Mouse (Mus musculus): ENCODE measurements around the gene Mast3.

Mast3 gene

DNA sequence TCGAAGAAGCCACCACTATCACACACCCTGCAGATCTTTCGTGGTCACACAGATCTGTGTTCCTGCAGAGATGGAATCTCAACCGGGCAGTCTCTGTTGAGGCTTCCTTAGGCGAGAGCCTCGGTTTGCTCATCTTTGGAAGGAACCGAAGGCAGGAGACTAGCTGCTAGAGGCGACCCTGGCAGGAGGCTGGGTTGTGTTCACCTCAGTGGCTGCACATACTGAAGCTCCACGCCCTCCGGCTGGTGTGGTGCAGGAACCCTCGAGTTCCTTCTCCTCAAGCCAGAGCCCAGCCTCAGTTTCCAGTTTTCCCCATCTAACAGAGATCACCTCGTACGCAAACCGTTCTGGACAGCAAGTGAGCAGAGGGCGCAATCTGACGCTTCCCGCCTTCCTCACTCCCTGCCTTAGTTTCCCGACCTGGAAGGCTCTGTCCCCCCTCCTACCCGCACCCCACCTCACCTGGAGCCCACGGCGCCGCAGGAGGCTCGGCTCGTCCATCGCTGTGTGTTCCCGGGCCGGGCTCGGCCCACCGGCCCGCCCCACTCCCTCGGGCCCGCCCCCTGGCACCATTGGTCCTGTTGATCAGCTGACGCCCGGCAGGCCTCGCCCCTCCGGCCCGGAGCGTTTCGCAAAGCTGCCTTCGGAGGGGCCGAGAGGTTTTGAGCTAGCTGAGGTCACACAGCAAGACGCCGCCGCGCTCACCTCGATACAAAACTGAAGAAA, at the start of gene Mast3:
Gene Mast3, minus strand, starts transcription at position 574 of the 726 bp plus-strand sequence.
- peak; percentile 83 for DNase-seq (ENCODE audit: low spot score in 2 of 2)

DNA sequence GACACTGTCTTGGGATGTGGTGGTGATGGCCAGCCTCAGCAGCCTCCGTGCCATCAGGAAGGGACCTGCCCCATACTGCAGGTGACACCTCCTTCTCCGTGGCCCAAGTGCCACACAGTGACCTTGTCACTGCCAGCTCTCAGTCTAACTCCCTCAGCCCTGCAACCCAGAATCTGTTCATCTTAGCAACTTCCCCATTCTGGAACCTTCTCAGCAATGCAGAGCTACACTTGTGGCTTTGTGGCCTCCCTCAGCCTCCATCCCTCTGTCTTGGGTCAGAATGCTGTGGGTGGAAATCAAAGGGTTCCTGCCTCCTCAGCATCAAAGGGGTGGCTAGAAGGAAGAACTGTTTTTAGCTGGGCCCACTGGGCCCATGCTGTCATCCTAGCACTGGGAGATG, 49.0 kb upstream of the Mast3 start:
- no peak for DNase-seq (ENCODE audit: low spot score in 2 of 2)

DNA sequence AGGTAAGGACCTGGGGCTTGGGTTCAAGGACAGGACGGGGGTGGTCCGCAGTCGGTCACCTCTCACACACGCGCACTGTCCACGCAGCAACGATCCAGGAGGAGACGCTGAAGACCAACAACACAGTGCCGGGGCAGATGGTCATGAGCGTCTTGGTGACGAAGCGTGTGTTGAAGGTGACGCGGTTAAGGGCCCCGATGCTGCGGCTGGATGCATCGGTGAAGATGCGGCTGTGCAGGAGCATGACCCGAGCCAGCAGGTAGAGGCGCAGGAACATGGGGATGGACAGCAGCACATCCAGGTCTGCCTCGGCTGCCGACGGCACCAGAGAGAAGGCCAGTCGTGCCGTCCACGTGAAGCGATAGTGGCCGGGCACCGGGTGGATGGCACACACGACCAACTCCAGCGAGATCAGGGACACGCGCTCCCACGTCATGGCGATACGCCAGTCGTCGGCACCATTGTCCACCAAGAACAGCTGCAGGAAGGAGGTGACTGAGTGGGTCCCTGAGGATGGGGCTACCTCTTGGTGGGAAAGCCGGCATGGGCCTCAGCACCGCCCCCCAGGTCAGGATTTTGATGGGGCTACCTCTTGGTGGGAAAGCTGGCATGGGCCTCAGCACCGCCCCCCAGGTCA, 47.9 kb upstream of the Mast3 start:
- no peak for DNase-seq (ENCODE audit: low spot score in 2 of 2)

DNA sequence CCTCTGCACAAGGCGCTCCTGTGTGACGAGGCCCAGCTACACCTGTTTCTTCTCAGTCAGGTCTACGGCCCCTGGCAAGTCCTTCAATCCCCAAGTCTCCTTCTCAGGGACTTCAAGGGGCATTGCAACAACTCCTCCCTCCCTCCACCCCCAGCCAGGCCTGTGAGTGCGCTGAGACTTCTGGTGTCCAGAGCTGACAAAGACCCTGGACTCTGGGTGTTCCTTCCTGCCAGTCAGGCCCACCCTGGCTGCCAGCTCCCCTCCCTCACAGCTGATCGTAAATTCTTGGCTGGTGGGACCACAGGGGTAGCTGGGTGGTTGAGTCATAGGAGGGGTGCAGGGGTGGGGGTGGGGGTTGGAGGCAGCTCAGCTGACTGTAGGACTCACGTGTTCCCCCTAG, 47.0 kb upstream of the Mast3 start:
- no peak for DNase-seq (ENCODE audit: low spot score in 2 of 2)

DNA sequence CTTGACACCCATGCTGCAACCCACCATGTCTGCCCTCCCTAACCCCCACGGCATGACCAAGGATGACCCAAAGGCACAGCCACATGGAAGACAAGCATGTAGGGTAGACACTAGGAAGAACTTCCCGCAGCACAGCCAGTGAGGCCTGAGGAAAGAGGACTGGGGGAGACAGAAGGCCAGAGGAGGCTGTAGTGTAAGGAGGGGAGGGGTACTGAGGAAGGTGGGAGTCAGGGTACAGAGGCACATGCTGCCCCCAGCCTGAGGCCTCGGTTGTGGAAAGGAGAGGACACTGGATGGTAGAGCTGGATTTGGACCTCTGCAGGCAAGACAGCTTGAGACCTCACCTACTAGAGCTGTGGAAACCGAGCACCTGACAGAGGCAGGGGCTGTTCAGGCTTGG, 46.1 kb upstream of the Mast3 start:
- DNase-seq (ENCODE audit: low spot score in 2 of 2): no peak

DNA sequence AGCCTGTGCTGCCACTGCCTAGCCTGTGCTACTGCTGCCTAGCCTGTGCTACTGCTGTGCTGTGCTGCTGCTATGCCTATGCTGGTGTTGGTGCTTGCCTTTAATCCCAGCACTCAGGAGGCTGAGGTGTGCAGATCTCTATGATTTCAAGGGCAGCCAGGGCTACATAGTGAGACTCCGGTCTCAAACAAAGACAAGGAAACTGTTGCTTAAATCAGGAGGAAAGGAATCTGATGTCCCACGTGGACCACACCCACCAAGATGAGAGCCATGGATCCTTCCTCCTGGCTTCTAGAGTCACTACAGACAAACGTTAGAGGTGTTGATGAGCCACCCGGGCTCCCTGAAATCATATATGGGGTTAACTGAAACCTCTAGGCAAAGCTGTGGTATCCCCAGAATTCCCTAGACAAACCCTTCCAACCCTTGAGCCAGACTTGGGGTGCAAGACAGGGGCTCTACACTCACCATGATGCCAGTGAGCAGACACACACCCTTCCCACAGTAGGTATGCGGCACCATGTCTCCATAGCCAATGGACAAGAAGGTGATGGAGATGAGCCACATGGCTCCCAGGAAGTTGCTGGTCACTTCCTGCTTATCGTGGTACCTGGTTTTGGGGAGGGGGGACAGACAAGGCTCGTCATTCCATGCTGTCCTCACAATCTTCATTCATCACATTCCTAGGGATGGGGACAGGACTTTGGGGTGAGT, 45.4 kb upstream of the Mast3 start:
- no peak for DNase-seq (ENCODE audit: low spot score in 2 of 2)

DNA sequence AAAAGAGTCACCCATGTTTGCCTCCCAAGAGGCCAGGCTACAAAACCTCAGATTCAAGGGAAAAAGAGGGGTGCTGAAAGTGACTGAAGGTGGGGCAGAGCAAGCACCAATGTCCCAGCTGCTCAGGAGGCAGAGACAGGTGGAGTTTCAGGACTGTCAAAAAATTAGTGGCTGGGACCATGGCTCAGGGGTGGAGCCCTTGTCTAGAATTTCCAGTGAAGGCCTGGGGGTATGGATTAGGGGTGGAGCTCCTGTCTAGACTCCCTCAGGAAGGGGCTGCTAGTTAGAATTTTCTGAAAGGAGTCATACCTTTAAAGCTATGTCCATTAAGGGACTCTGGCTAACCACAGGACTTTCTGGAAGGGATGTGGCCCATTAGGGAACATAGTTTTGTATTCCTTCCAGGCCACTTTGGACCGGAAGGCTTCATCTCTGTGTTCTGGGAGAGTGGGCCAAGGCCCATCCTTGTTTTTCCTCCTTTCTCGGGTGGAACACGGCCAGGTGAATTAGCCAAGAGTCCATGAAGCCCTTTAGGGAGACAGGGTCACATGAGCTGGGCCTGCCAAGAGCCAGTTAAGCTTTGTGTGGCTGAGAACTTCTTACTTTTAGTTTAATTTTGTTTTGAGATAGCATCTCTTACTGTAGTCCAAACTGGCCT, 44.6 kb upstream of the Mast3 start:
- no peak for DNase-seq (ENCODE audit: low spot score in 2 of 2)

DNA sequence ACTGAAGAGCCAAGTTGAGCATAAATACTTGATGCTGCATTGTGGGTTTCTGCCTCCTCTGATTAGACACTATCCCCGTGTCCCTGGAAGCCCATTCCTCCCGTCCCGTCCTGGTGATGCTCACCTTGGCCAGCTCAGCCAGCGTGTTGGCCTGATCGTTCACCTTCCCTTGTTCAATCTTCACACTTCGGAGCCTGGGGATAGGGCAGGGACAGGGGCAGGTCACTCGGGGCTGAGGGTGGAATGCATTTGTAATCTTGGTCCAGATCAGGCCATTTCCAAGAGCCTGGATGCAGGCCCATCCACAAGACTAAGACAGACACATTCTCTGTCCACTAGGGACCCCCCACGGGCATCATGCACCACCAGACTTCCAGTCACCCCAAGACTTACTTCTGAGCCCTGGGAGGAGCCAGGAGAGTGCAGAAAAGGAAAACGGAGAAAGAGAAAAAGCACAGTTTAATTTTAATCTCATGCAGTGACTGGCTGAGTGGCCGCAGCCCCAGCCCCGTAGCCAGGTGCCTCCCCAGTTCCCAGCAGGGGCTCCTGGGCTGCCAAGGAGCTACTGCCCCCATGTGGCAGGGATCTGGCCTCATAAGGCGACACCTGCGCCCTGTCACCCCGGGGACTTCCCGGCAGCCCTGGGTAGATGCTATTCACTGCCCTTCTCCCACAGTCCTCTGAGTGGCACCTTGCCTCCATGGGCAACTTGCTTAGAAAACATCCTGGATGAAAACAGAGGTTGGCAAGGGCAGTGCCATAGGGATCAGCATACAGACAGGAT, 41.7 kb upstream of the Mast3 start:
- no peak for DNase-seq (ENCODE audit: low spot score in 2 of 2)

DNA sequence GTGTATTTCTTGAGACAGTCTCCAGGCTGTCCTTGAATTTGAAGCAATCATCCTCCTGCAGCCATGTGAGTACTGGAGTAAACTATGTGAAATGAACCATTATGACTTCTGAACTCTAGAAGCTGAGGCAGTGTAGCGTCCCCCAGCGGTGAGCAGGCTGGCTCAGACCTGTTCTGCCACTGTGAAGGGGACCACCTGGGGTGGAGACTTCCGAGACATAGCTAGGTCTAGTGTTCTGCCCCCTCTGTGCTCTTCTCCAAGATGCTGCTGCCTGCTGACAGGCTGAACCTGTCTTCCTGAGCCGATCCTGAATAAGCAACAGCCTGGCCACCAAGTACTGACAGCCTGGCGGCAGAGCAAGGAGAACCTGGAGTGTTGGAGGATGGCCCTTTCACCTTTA, 40.3 kb upstream of the Mast3 start:
- no peak for DNase-seq (ENCODE audit: low spot score in 2 of 2)

DNA sequence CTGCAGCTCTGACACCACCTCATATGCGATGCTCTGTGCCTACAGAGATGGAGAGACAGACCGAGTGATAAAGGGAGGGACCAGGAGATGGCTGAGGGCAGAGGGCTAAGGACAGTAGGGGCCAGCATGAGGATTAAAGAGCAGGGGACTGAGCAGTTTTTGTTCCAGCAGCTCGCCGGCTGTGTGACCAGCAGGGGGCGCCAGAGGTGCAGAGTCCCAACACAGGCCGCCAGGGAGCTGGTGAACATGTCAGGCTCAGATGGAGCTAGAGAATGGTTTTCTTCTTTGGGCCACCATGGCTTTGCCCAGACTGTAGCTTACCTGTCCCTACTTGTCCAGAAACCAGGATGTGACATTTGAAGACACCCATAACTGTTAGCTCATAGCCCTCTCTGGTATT, 39.7 kb upstream of the Mast3 start:
- peak; percentile 87 to 88 for DNase-seq (ENCODE audit: low spot score in 2 of 2)

DNA sequence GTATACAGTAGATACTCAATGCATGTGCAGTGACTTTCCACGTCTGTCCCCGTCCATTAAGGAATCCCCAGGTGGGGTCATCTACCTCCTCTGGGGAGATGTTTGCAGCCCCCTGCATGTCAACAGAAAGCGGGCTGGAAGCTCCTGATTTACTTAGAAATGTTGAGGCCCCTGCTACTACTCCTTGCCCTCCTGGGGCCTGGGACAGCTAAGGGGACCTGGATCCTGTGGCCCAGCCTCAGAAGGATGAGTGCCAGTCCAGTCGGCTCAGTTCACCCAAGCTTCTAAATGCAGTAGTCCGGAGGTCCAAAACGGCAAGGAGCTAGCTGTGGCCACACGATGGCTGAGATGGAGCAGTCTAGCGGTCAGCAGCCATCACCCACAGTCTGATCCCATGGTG, 39.1 kb upstream of the Mast3 start:
- DNase-seq (ENCODE audit: low spot score in 2 of 2): no peak

DNA sequence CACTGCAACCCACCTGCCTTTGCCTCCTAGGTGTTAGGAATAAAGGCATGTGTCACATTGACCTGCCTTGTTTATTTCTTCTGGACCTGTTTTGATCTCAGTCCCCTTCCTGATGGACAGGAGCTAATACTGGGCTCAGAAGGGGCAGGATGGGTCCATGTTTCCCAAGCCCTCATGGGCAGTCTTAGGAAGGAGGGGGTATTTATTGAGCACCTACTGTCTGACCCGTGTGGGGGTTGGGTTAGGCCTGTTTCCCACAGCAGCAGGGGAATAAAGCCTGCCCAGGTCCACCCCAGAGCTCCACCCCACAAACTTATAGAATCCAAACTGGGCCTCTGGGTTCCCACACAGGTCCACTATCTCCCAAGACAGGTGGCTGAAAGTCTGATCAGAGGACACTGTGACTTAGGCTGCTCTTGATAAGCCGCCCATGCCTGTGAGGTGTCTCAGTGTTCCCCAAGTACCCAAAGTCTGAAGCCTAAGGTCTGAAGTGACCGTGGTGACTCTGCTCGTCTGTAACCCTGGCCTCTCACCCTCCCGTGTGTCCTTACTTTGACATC, 38.4 kb upstream of the Mast3 start:
- no peak for DNase-seq (ENCODE audit: low spot score in 2 of 2)

DNA sequence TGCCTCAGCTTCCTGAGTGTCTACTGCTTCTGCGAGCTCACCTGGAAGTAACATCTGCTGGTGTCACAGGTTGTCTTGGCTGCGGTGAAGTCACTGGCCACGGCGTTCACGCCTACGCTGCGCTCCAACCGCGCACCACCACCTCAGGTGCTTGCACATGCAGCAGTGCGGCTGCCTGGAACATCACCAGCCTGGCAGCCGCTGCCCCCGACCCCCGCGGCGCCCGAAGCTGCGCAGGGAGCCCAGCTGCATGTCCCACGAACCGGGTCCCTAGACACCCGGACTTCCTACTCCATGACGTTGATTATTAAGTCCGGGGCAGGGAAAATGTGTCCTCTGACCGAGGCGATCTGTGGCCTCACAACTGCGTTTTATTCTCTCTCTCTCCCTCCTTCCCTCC, 37.6 kb upstream of the Mast3 start:
- DNase-seq (ENCODE audit: low spot score in 2 of 2): no peak

DNA sequence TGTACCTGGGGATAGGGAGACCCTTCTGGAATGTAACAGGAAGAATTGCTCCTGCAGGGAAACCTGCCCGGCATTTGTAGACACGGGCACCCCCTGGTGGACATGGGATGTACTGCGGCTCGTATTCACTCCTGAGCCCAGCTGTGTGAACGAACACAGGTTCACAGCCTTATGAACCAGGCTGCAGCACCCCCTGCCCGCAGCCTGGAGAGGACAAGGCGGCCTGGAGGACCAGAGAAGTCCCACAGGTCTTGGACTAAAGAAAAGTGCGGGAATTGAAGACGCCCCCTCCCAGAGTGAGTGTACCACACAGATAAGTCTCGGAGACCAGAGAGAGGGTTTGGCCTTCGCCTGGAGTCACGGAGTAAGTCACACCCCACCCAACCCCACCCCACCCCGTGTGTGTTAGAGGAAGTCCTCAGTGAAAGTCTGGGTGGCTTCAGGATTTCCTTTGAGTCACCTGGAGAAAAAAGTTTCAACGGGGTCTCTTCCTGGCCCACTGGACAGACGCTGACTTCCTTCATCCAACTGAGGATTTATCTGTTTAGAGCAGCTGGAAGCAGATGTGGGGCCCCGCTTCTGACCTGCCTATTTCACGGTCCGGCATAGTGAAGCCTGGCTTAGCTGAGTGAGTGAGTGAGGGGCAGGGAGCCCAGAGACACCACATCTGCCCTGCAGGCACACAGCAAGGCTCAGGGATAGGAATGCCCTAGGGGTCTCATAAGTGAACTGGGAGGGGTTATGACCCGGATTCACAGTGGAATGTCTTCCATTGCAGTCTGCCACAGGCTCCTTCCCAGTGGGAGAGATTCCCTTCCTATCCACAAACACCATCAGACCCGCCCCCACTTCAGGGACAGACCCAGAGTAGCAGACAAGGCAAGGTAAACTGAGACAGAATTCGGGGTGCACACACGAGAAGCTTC, 36.6 kb upstream of the Mast3 start:
- peak; percentile 95 to 96 for DNase-seq (ENCODE audit: low spot score in 2 of 2)

DNA sequence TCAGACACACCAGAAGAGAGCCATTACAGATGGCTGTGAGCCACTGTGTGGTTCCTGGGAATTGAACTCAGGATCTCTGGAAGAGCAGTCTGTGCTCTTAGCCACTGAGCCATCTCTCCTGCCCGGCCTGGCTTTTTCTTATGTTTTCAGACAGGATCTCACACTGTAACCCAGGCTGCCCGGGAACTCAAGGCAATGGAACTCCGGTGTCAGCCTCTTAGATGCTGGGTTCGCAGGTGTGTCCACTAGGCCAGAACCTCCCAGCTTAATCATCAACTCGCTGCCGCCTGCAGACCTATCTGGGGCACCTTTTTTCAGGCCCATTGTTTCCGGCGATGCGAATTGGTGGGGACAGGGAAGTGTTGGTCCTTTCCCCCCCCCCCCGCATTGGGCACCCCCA, 35.7 kb upstream of the Mast3 start:
- DNase-seq (ENCODE audit: low spot score in 2 of 2): no peak

DNA sequence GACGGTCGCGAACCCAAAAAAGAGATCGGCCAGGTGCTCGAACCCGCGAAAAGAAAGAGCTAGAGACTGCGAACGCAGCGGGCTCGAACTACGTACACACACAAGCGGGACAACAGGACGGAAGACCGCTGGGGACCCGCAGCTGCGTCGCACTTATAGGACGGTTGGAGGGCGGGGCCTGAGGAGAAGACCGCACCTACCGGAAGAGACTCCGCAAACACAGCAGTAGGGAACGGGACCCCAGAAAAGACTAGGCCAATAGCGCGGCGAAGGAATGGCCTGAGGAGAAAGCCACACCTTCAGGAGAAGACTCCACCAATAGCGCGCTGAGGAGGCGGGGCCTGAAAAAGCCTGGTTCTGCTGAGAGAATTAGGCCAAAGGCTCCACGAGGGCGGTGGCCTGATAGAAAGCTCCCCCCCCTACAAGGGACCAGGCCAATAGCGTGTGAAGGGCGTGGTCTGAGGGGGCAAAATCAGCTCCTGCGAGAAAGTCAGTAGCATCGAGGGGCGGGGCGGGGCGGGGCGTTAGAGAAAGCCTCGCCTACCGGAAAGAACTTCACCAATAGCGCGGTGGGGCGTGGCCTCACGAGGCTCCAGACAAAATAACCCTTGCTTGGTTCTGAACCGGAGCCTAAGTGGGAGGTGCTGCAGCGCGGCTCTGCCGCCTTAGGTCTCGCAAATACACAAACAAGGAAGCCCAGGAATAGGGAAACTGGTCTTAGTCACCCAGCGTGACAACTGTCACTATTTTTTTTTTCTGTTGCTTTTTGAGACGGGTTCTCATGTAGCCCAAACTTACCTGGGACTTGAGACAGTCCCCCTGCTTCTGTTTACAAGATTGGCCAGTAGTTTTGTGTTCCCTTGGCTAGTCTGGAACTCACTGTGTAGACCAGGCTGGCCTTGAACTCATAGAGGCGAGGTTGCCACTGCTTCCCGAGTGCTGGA, 34.8 kb upstream of the Mast3 start, which contains the start of gene Arrdc2:
Gene Arrdc2, minus strand, starts transcription at position 313 of the 944 bp plus-strand sequence.
- peak; percentile 97 to 99 for DNase-seq (ENCODE audit: low spot score in 2 of 2)

DNA sequence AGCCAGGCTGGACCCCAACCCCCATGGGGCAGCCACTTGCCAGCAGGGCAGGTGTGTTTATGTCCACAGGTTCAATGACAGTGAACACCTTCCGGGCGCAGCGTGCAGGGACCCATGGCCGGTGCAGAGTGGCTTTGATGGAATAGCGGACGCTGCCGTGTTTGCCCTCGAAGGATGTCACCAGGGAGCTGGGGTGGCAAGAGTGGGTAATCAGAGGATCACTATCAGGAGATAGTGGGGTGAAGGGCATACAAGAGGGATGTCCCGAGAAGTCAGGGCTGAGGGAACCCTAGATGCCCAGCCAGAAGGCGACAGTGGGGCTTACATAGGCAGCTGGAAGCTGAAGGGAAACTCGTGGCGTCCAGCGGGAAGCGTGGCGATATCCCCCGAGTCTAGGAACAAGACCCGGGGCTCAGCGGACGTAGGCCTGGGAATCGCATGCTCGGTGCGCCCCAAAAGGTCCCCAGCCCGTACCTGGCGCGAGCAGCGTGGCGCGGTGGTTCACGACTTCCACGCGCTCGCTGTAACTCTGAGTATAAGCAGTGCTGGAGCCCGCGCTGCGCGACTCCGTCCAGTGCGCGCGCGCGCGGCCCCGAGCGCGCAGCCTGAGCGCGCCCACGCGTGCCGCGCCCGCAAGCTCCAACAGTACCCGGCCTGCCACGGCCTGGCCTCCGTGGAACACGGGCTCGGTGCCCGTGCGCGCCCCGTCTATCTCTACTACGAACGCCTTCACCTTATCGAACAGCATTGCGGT, 34.0 kb upstream of the Mast3 start:
- no peak for DNase-seq (ENCODE audit: low spot score in 2 of 2)

DNA sequence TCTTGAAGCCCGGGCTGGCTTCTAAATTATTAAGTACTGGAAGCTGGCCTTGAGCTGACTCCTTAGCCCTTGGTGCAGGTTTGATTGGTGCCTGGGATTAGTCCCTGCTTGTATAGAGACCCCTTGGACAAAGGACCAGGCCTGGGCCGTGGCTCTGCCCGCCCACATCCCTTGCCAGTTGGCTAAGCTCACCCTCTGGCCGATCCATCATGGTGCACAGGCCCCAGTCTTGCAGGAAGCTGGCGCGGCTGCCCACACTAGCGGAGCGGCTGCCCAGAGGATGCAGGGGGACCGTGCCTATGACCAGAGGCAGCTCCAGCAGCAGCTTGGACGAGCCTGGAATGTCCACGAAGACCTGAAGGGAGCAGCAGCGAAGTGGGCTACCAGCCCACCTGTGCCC, 31.8 kb upstream of the Mast3 start:
- DNase-seq (ENCODE audit: low spot score in 2 of 2): no peak
